Mouse (Mus musculus): Measurements from ENCODE around the gene Stac. TPM values are rescaled to one million over a fixed set of nuclear protein-coding genes. Genes with fewer than 3 reads are reported as not detected.
A peak's percentile ranks its signal among the peaks of the same experiment; 100 is the strongest.

The Stac gene
- total and polyA plus RNA-seq, 2 experiments from 2014 or later, result 9.3 to 13.8 TPM

GRCm38 (mm10) chr9:111684170-111684569 is 6.0 kb downstream of the Stac start:
- no peak for TF ChIP-seq CTCF (IDR thresholded peaks at IDR 0.05)
- no peak for DNase-seq (ENCODE audit: low spot score)
- WGBS, result 72% methylated on average over 2 of the region's 2 CpGs
- Histone ChIP-seq H3K4me3 (ENCODE audit: low read depth, low read length) (no peak overlapping the region), H3K9ac (replicated peaks; ENCODE audit: low read length, poor library complexity, severe bottlenecking) (no peak overlapping the region), H3K9me3 (ENCODE audit: low read length) (no peaks in the 10 kb centered on the region), H3K4me2 (ENCODE audit: low read depth, low read length, poor library complexity, severe bottlenecking) (no peak overlapping the region), H3K27me3 (ENCODE audit: insufficient read depth, low read length) (no peaks in the 10 kb centered on the region), H3K4me1 (ENCODE audit: insufficient read depth, low read length) (no peaks in the 10 kb centered on the region), H3K27ac (ENCODE audit: low read depth, low read length) (no peak overlapping the region), H3K36me3 (ENCODE audit: insufficient read depth, low read length) (no peaks in the 10 kb centered on the region)
- ATAC-seq (ENCODE audit: low FRiP score), result no peak

GRCm38 (mm10) chr9:111679516-111679915 is 10.6 kb downstream of the Stac start:
- Histone ChIP-seq H3K9ac (replicated peaks; ENCODE audit: low read length, poor library complexity, severe bottlenecking) (no peak overlapping the region), H3K4me3 (ENCODE audit: low read depth, low read length) (no peak overlapping the region), H3K9me3 (ENCODE audit: low read length) (no peaks in the 10 kb centered on the region), H3K4me2 (ENCODE audit: low read depth, low read length, poor library complexity, severe bottlenecking) (no peak overlapping the region), H3K36me3 (ENCODE audit: insufficient read depth, low read length) (no peaks in the 10 kb centered on the region), H3K4me1 (ENCODE audit: insufficient read depth, low read length) (no peaks in the 10 kb centered on the region), H3K27me3 (ENCODE audit: insufficient read depth, low read length) (no peaks in the 10 kb centered on the region), H3K27ac (ENCODE audit: low read depth, low read length) (no peak overlapping the region)
- ATAC-seq (ENCODE audit: low FRiP score), result no peak
- WGBS, result 40% methylated on average over 2 of the region's 2 CpGs
- no peak for TF ChIP-seq CTCF (IDR thresholded peaks at IDR 0.05)
- peak; percentile 5 for DNase-seq (ENCODE audit: low spot score)

GRCm38 (mm10) chr9:111669816-111670215 is 20.3 kb downstream of the Stac start:
- DNase-seq (ENCODE audit: low spot score) (peak; percentile 19), ATAC-seq (ENCODE audit: low FRiP score) (no peak)
- Histone ChIP-seq H3K4me2 (ENCODE audit: low read depth, low read length, poor library complexity, severe bottlenecking) (no peak overlapping the region), H3K36me3 (ENCODE audit: insufficient read depth, low read length) (no peaks in the 10 kb centered on the region), H3K9me3 (ENCODE audit: low read length) (no peaks in the 10 kb centered on the region), H3K9ac (replicated peaks; ENCODE audit: low read length, poor library complexity, severe bottlenecking) (no peak overlapping the region), H3K4me3 (ENCODE audit: low read depth, low read length) (no peak overlapping the region), H3K4me1 (ENCODE audit: insufficient read depth, low read length) (no peaks in the 10 kb centered on the region), H3K27ac (ENCODE audit: low read depth, low read length) (no peak overlapping the region), H3K27me3 (ENCODE audit: insufficient read depth, low read length) (no peaks in the 10 kb centered on the region)
- TF ChIP-seq CTCF (IDR thresholded peaks at IDR 0.05), result no peak
- 89% methylated on average over 6 of the region's 6 CpGs for WGBS

- H3K27me3 ChIP-seq (ENCODE audit: insufficient read depth, low read length), result no peaks in the 10 kb centered on the region
- H3K4me1 ChIP-seq (ENCODE audit: insufficient read depth, low read length), result no peaks in the 10 kb centered on the region
- no peak overlapping the region for H3K27ac ChIP-seq (ENCODE audit: low read depth, low read length)
- whole genome bisulfite sequencing, result 83% methylated on average over 4 of the region's 4 CpGs
- no peak overlapping the region for H3K4me2 ChIP-seq (ENCODE audit: low read depth, low read length, poor library complexity, severe bottlenecking)
- no peak overlapping the region for H3K4me3 ChIP-seq (ENCODE audit: low read depth, low read length)
- TF ChIP-seq CTCF (IDR thresholded peaks at IDR 0.05), result no peak
- no peak overlapping the region for H3K9ac ChIP-seq (replicated peaks; ENCODE audit: low read length, poor library complexity, severe bottlenecking)
- DNase-seq (ENCODE audit: low spot score) (no peak), ATAC-seq (ENCODE audit: low FRiP score) (no peak)
- H3K9me3 ChIP-seq (ENCODE audit: low read length), result no peaks in the 10 kb centered on the region
- H3K36me3 ChIP-seq (ENCODE audit: insufficient read depth, low read length), result no peaks in the 10 kb centered on the region
These were observed 35.1 kb downstream of the Stac start for GRCm38 (mm10) chr9:111655066-111655465.

GRCm38 (mm10) chr9:111644228-111644627 is 45.9 kb downstream of the Stac start:
- Histone ChIP-seq H3K4me3 (ENCODE audit: low read depth, low read length) (no peak overlapping the region), H3K9me3 (ENCODE audit: low read length) (no peaks in the 10 kb centered on the region), H3K4me2 (ENCODE audit: low read depth, low read length, poor library complexity, severe bottlenecking) (no peak overlapping the region), H3K27me3 (ENCODE audit: insufficient read depth, low read length) (no peaks in the 10 kb centered on the region), H3K9ac (replicated peaks; ENCODE audit: low read length, poor library complexity, severe bottlenecking) (no peak overlapping the region), H3K36me3 (ENCODE audit: insufficient read depth, low read length) (no peaks in the 10 kb centered on the region), H3K27ac (ENCODE audit: low read depth, low read length) (no peak overlapping the region), H3K4me1 (ENCODE audit: insufficient read depth, low read length) (no peaks in the 10 kb centered on the region)
- DNase-seq (ENCODE audit: low spot score) (no peak), ATAC-seq (ENCODE audit: low FRiP score) (no peak)
- no peak for TF ChIP-seq CTCF (IDR thresholded peaks at IDR 0.05)
- WGBS, result 76% methylated on average over 4 of the region's 4 CpGs

- Histone ChIP-seq H3K27me3 (ENCODE audit: insufficient read depth, low read length) (no peaks in the 10 kb centered on the region), H3K4me1 (ENCODE audit: insufficient read depth, low read length) (no peaks in the 10 kb centered on the region), H3K9me3 (ENCODE audit: low read length) (no peaks in the 10 kb centered on the region), H3K4me2 (ENCODE audit: low read depth, low read length, poor library complexity, severe bottlenecking) (no peak overlapping the region), H3K9ac (replicated peaks; ENCODE audit: low read length, poor library complexity, severe bottlenecking) (no peak overlapping the region), H3K27ac (ENCODE audit: low read depth, low read length) (no peak overlapping the region), H3K36me3 (ENCODE audit: insufficient read depth, low read length) (no peaks in the 10 kb centered on the region), H3K4me3 (ENCODE audit: low read depth, low read length) (no peak overlapping the region)
- TF ChIP-seq CTCF (IDR thresholded peaks at IDR 0.05), result no peak
- DNase-seq (ENCODE audit: low spot score), result no peak
- no peak for ATAC-seq (ENCODE audit: low FRiP score)
- WGBS, result 70% methylated on average over 5 of the region's 5 CpGs
These were observed 46.8 kb downstream of the Stac start for GRCm38 (mm10) chr9:111643369-111643768.
